Mouse (Mus musculus) mesoderm, embryonic 11.5 days (tissue): ENCODE results near the gene Zfp965.
"Not testable (repeated sequence)": the region's sequence is repeated elsewhere in the genome, so short reads cannot be mapped to it uniquely, and the experiment has no call there.

Experiments used
- DNase-seq: peaks from one replicate; pipeline ENCODE4 v3.0.0-alpha.2; 2012; ENCODE audit warnings: low read depth, low spot score

The Zfp965 gene

DNA sequence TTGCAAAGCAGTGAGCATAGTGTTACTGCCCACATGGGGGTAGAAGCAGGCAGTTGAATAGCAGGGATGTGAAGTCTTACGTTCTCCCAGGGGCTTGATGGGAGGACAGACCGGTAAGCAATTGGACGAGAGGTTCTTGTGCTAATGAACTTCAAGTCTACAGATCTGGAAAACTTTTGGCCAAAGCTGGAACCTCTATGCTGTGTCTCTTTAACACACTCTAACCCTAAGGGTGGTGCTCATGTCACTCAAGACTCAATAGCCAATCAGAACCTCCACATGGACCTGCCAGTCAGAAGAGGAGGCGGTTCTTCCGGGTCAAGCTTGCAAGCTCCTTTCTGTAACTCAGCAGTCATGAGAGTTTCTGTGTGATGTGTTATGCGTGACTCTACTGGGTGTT lies at the start of gene Zfp965:
Gene Zfp965, plus strand, starts transcription at position 301 of the 400 bp plus-strand sequence.
- DNase-seq: not testable (repeated sequence)

DNA sequence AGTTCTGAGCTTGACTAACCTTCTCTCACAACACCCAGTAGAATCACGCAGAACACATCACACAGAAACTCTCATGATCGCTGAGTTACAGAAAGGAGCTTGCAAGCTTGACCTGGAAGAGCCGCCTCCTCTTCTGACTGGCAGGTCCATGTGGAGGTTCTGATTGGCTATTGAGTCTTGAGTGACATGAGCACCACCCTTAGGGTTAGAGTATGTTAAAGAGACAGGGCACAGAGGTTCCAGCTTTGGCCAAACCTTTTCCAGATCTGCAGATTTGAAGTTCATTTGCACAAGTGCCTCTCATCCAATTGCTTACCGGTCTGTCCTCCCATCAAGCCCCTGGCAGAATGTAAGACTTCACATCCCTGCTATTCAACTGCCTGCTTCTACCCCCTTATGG lies 34.1 kb upstream of the Zfp965 start, which contains the start of gene Gm4724:
Gene Gm4724, minus strand, starts transcription at position 101 of the 400 bp plus-strand sequence.
- not testable (repeated sequence) for DNase-seq
